Mouse (Mus musculus) heart, adult 2 months (tissue): ENCODE measurements around the gene Cyp4f39. TPM values are rescaled to one million over a fixed set of nuclear protein-coding genes. Genes with fewer than 3 reads are reported as not detected.
"Not testable (repeated sequence)": the region's sequence is repeated elsewhere in the genome, so short reads cannot be mapped to it uniquely, and the experiment has no call there.

Experiments
- DNase-seq, 2 experiments: peaks; one replicate each; pipeline ENCODE4 v3.0.0; 2021
- H3K27ac ChIP-seq: fragments of 200-600 bp; 2 replicates; pipeline ENCODE4 v1.8.1; 2022
- H3K27me3 ChIP-seq: fragments of 200-500 bp; 2 replicates; pipeline ENCODE4 v1.6.1; 2012; ENCODE audit warnings: mild to moderate bottlenecking, low read length, inconsistent platforms, mixed read lengths; ENCODE audit not compliant: control insufficient read depth, insufficient read depth
- H3K36me3 ChIP-seq: fragments of 200-500 bp; 2 replicates; pipeline ENCODE4 v1.6.1; 2012; ENCODE audit warnings: low read length, inconsistent platforms; ENCODE audit not compliant: control insufficient read depth, insufficient read depth
- H3K4me1 ChIP-seq: fragments of 200-500 bp; 2 replicates; pipeline ENCODE4 v1.6.1; 2011; ENCODE audit warnings: low read length; ENCODE audit not compliant: control insufficient read depth, insufficient read depth
- H3K4me3 ChIP-seq: fragments of 200-600 bp; 2 replicates; pipeline ENCODE4 v1.8.1; 2022
- H3K79me2 ChIP-seq: fragments of 200-500 bp; replicated peaks from 2 replicates; pipeline ENCODE4 v1.6.1; 2012; ENCODE audit warnings: mild to moderate bottlenecking, inconsistent platforms, low read length, moderate library complexity, mixed read lengths; ENCODE audit not compliant: control insufficient read depth, insufficient read depth
- H3K9ac ChIP-seq: fragments of 200-500 bp; 2 replicates; pipeline ENCODE4 v1.6.1; 2012; ENCODE audit warnings: low read depth, mild to moderate bottlenecking, control low read depth, inconsistent platforms, low read length, mixed read lengths
- CTCF ChIP-seq: fragments of 200-600 bp; IDR thresholded peaks from 2 replicates; pipeline ENCODE4 v1.8.1; 2022; ENCODE audit warnings: antibody characterized with exemption, mild to moderate bottlenecking, moderate library complexity
- EP300 ChIP-seq: fragments of 200-500 bp; IDR thresholded peaks from 2 replicates; pipeline ENCODE4 v1.6.1; 2011; ENCODE audit warnings: low read depth, low read length, control low read depth; ENCODE audit not compliant: insufficient read depth
- POLR2A ChIP-seq: fragments of 200-500 bp; IDR thresholded peaks from 2 replicates; pipeline ENCODE4 v1.6.1; 2011; ENCODE audit warnings: mild to moderate bottlenecking, low read depth, low read length, control low read depth; ENCODE audit not compliant: insufficient read depth
- WGBS: fragments of 180-500 bp; shearing (Covaris S2); methylation state at CpG from one replicate; pipeline ENCODE4 v1.1.7; 2018; 5-methylcytosine and 5-hydroxymethylcytosine counted together
- intact Hi-C: fragments of 180-260 bp; cut with DNase I; formaldehyde crosslinking; loops from one replicate; pipeline ENCODE4 v1.15.1; 2025
- polyA plus RNA-seq: library from polyadenylated mRNA; depleted of rRNA; stranded (reverse); fragments of >200 nt; gene quantifications from 2 replicates; pipeline ENCODE4 v1.2.3, GENCODE M21; 2012
- total RNA-seq, 2 experiments: library from RNA; stranded (reverse); gene quantifications; 2 replicates each; pipeline ENCODE4 v1.2.3; 2021

Cyp4f39 gene
- total and polyA plus RNA-seq, 3 experiments: 0.21 TPM; not detected in 2

DNA sequence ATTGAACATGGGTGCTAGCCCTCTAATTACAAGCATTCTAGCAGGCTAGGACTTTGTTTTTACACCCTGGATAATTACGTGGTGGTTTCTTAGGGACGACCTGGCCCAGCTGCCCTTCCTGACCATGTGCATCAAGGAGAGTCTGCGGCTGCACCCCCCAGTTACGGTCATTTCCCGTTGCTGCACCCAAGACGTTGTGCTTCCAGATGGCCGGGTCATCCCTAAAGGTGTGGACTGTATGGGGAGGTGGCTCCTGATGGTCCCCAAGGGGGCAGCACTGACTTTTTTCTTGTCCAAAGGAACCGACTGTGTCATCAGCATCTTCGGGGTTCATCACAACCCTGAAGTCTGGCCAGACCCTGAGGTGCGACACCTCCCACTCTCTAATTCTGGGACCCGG lies 75.2 kb downstream of the Cyp4f39 start:
- WGBS: 86% methylated on average over 11 of the region's 11 CpGs
- H3K27me3 ChIP-seq: no peaks in the 10 kb centered on the region
- H3K79me2 ChIP-seq: no peaks in the 10 kb centered on the region
- H3K36me3 ChIP-seq: no peaks in the 10 kb centered on the region
- intact Hi-C loops: loop anchor here (1.0 kb wide), 1 partner anchor 153 kb away; no protein-coding TSS in a partner anchor
- no peak for TF ChIP-seq EP300
- TF ChIP-seq CTCF: no peak
- no peak for TF ChIP-seq POLR2A
- no peak overlapping the region for H3K9ac ChIP-seq
- H3K4me1 ChIP-seq: no peaks in the 10 kb centered on the region
- no peak for DNase-seq
- H3K27ac ChIP-seq: no peak overlapping the region
- H3K4me3 ChIP-seq: no peak overlapping the region

DNA sequence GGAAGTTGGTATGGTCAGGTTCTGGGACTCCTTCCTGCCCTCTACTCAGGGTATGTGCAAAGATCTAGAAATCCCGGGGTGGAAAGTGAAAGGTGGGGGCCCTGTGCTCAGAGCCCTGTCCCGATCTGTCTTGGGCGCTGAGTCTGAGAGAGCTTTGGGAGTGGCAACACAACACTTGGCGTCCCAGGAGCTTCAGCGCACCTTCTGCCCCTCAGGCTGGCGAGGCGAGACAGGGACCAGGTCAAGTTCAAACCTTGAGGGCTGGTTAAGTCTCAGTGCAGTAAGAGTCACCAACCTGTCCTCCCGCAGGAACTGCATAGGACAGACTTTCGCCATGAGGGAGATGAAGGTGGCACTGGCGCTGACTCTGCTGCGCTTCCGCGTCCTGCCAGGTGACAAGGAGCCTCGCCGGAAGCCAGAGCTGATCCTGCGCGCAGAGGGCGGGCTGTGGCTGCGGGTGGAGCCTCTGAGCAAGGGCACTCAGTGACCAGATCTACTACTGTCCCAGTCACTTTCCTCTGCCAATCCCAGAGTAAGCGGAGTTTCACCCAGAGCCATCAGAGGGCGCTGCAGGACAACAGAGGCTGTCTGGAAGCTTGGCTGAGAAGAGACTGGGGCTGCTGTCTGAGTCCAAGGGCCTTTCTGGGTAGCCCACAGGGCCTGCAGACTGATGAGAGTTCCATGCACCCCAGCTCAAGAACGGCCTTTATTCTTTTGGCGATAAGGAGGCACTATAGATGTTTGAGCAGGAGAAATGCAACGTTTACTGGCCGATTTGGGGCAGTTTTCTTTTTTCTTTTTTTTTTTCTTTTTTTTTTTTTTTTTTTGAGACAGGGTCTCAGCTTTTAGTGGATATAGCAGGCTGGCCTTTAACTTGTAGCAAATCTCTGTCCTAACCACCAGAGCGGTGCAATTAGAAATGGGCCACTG lies 76.2 kb downstream of the Cyp4f39 start:
- peak; percentile 85 to 87 for DNase-seq
- Histone ChIP-seq H3K4me3 (peak overlapping the region; percentile 36), H3K4me1 (peaks cover 1% of the 10 kb centered on the region), H3K36me3 (no peaks in the 10 kb centered on the region), H3K79me2 (no peaks in the 10 kb centered on the region), H3K9ac (peak overlapping the region; percentile 45), H3K27ac (no peak overlapping the region), H3K27me3 (no peaks in the 10 kb centered on the region)
- TF ChIP-seq CTCF (peak; percentile 87), EP300 (0 out of 2 replicates have a peak, but pooled peaks have one; percentile 61), POLR2A (peak; percentile 36; the same call in 1 of the 2 replicates)
- WGBS: 20% methylated on average over 26 of the region's 26 CpGs
- intact Hi-C loops: loop anchor here (1.0 kb wide), 1 partner anchor 152 kb away; no protein-coding TSS in a partner anchor

DNA sequence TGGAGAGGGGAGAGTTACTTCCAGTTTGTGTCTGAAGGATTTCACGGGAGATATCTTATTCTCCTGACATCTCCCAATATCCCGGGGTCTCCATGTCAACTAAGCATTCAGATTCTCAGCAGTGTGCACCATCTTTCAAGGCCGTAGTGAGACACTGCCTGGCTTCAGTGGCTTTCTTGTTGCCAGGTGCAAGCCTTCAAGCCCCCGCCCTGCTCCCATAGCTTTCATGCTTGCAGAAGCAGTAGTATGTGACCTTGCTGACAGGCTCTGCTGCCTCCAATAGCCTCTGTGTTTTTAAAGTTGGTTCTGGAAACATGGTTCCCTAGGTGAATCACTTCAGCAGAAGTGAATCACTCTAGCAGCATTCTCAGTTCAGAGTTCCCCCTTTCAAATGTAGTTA lies 79.8 kb downstream of the Cyp4f39 start:
- not testable (repeated sequence) for H3K36me3 ChIP-seq, H3K79me2 ChIP-seq, H3K27me3 ChIP-seq, H3K9ac ChIP-seq, DNase-seq, H3K27ac ChIP-seq, H3K4me1 ChIP-seq, H3K4me3 ChIP-seq
- intact Hi-C loops: loop anchor here (10.0 kb wide), 1 partner anchor 412 kb away; the partner anchor contains the start of gene Cyp4f13
- 67% methylated on average over 4 of the region's 4 CpGs for WGBS

DNA sequence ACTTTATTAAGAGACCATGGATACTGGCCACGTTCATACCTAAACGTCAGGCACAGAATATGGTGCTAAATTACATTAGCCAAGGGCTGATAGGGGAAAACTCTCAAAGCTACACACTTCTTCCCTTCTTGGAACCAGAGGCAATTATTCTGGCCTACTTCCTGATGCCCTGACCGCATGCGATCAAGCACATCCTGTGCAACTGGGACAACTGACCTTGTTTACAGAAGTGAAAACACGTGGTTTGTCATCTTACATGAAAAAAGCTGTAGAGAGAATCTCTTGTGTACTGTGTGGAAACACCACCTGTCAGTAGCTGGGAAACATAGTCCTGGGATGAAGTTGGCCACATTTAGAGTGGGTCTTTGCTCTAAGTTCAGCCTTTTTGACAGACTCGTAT lies 81.5 kb downstream of the Cyp4f39 start:
- TF ChIP-seq EP300: 0 out of 2 replicates have a peak, but pooled peaks have one; percentile 13
- no peak for TF ChIP-seq CTCF
- H3K36me3 ChIP-seq: peaks cover 6% of the 10 kb centered on the region; the same call in 1 of the 2 replicates
- DNase-seq: peak in 1 of 2 experiments; percentile 22
- peaks cover 7% of the 10 kb centered on the region for H3K4me1 ChIP-seq
- no peaks in the 10 kb centered on the region for H3K27me3 ChIP-seq
- intact Hi-C loops: loop anchor here (10.0 kb wide), 1 partner anchor 411 kb away; the partner anchor contains the start of gene Cyp4f13
- WGBS: 47% methylated on average over 6 of the region's 6 CpGs
- no peaks in the 10 kb centered on the region for H3K79me2 ChIP-seq
- no peak overlapping the region for H3K27ac ChIP-seq
- H3K4me3 ChIP-seq: no peak overlapping the region
- H3K9ac ChIP-seq: no peak overlapping the region

DNA sequence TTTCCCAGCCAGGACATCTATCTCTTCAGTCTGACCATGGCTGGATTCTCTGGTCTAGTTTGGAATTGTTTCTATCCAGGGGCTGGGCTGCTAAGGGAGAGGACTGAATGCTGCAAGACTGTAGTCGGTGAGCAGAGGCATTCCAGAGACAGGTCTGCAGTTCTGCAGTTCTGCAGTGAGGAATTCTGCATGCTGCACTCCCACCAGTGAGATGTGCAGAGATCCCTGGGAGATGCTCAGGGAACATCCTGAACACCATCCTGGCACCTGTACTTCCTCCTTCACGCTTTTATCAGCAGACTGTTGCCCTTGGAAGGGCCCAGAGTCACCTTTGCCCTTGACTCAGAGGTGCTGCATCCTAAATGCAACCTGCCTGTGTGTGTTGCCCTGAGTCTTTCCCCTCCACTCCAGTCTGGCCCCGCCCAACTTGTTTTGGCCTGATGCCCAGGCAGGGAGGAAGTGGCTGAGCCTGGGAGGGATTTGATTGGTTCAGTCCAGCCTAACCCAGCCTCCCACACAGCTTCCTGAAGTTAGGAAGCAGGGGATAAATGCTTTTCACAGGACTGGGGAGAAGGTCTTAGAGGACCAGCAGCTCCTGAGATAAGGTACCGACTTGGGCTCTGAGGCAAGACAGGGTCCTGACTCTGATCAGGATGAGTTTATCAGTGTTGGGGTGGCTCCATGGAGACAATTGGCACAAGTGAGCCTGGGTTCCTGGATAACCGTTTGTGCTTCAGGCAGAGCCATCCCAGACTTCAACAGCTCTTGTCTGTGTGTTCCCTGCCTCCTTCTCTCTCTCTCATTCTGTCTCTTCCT lies 83.7 kb downstream of the Cyp4f39 start, which contains the start of gene Cyp4f16:
Gene Cyp4f16 (plus strand): TSS at position 508 of the 816 bp plus-strand sequence.
- not testable (repeated sequence) for H3K27me3 ChIP-seq, H3K36me3 ChIP-seq, H3K4me1 ChIP-seq, H3K79me2 ChIP-seq
- intact Hi-C loops: loop anchor here (10.0 kb wide), 1 partner anchor 409 kb away; the partner anchor contains the start of gene Cyp4f13
- TF ChIP-seq EP300 (0 out of 2 replicates have a peak, but pooled peaks have one; percentile 9), POLR2A (peak; percentile 80)
- H3K9ac ChIP-seq: peak within 1 kb of the TSS; percentile 57
- DNase-seq: peak; percentile 93 to 96
- under 1% methylated on average over 5 of the region's 5 CpGs for WGBS
- peak within 1 kb of the TSS; percentile 58 for H3K27ac ChIP-seq
- H3K4me3 ChIP-seq: peak within 1 kb of the TSS; percentile 47
